Mouse (Mus musculus) megakaryocyte-erythroid progenitor cell, adult 5-6 weeks (primary cell): ENCODE measurements around the gene Cwc22. TPM values are rescaled to one million over a fixed set of nuclear protein-coding genes. Genes with fewer than 3 reads are reported as not detected.

Experiments used
- total RNA-seq, 2 experiments: library from RNA; stranded (forward) in 1 of 2; stranded (reverse) in 1 of 2; fragments of 200-1000, 215-1000 nt in 1 of 2; fragments of >200 nt in 1 of 2; fragmentation: Nextera tagmentation in 1 of 2; gene quantifications; 2 replicates each; pipeline ENCODE4 v1.2.3; 2014 to 2017

Gene Cwc22
- total RNA-seq, 2 experiments from 2014 or later = 59.3 to 163 TPM

Other genes starting within 250 kb of the Cwc22 start
- 2.3 TPM in 1 of 2 replicates, not detected in the other for gene Zfp385b, start 126.7 kb downstream of the Cwc22 start, total RNA-seq (2014; fragmentation: Nextera tagmentation)
- not detected in 2 replicates for gene Zfp385b, start 126.7 kb downstream of the Cwc22 start, total RNA-seq (2017)